ENCODE assay signal across 12 mouse cellular contexts in genomic region chr4:107846795-107847194, GRCm38 (mm10). TPM values are rescaled to one million over a fixed set of nuclear protein-coding genes. Genes with fewer than 3 reads are reported as not detected.
A peak's percentile ranks its signal among the peaks of the same experiment; 100 is the strongest.
DNase-seq lines count a peak whose midpoint lies in the region; ATAC-seq and TF ChIP-seq lines count a peak whose summit lies in the region.
"Had no signal": no experiment of that assay in that cellular context is flagged by ENCODE, and none has a peak within 500 bp of the region (broad histone marks: within the 10 kb centered on the region; RNA-seq: fewer than 3 reads in every experiment).

No protein-coding gene starts in this region.

- H3K9me3 ChIP-seq in heart, embryonic 11.5 days (replicated peaks; ENCODE audit: control insufficient read depth, low read length), result no peaks in the 10 kb centered on the region
- no peaks in the 10 kb centered on the region for H3K9me3 ChIP-seq in lung, embryonic 14.5 days (ENCODE audit: low read depth, low read length)
- H3K9me3 ChIP-seq in embryonic facial prominence, embryonic 10.5 days, result no peaks in the 10 kb centered on the region
- H3K9me3 ChIP-seq in hindbrain, embryonic 13.5 days, result no peaks in the 10 kb centered on the region
- H3K9me3 ChIP-seq: kidney, embryonic 15.5 days had no signal

- peak overlapping the region; percentile 74 for H3K4me2 ChIP-seq in heart, embryonic 11.5 days
- no peak overlapping the region for H3K4me2 ChIP-seq in lung, embryonic 14.5 days
- H3K4me2 ChIP-seq in hindbrain, embryonic 13.5 days, result no peak overlapping the region

- peaks cover 37% of the 10 kb centered on the region for H3K27me3 ChIP-seq in heart, embryonic 11.5 days (ENCODE audit: control insufficient read depth, insufficient read depth, low read length)
- H3K27me3 ChIP-seq in lung, embryonic 14.5 days (ENCODE audit: insufficient read depth, low read length), result peaks cover 24% of the 10 kb centered on the region
- peaks cover 37% of the 10 kb centered on the region for H3K27me3 ChIP-seq in embryonic facial prominence, embryonic 10.5 days (replicated peaks; ENCODE audit: low read depth, poor library complexity, severe bottlenecking)
- peaks cover 21% of the 10 kb centered on the region for H3K27me3 ChIP-seq in hindbrain, embryonic 13.5 days

- no peak for TF ChIP-seq CTCF in lung, embryonic 14.5 days (IDR thresholded peaks at IDR 0.05; ENCODE audit: low read depth)
- no peak for TF ChIP-seq CTCF in lung, adult 2 months (IDR thresholded peaks at IDR 0.05; ENCODE audit: insufficient read depth, low read length)

- TF ChIP-seq POLR2A in lung, adult 2 months (IDR thresholded peaks at IDR 0.05; ENCODE audit: borderline replicate concordance, extremely low read depth, low read depth, low read length), result no peak

- no peaks in the 10 kb centered on the region for H3K36me3 ChIP-seq in heart, embryonic 11.5 days (ENCODE audit: control insufficient read depth, insufficient read depth, low read length)
- no peaks in the 10 kb centered on the region for H3K36me3 ChIP-seq in lung, embryonic 14.5 days (ENCODE audit: insufficient read depth)
- peaks cover 31% of the 10 kb centered on the region for H3K36me3 ChIP-seq in embryonic facial prominence, embryonic 10.5 days (replicated peaks)
- H3K36me3 ChIP-seq in hindbrain, embryonic 13.5 days, result peaks cover 77% of the 10 kb centered on the region
- H3K36me3 ChIP-seq: kidney, embryonic 15.5 days had no signal

- H3K4me1 ChIP-seq in heart, embryonic 11.5 days (ENCODE audit: control insufficient read depth, insufficient read depth, low read length), result peaks cover 5% of the 10 kb centered on the region; the same call in 1 of the 2 replicates
- H3K4me1 ChIP-seq in lung, embryonic 14.5 days (ENCODE audit: insufficient read depth), result no peaks in the 10 kb centered on the region
- no peaks in the 10 kb centered on the region for H3K4me1 ChIP-seq in lung, adult 2 months (ENCODE audit: control insufficient read depth, insufficient read depth, low read length)
- peaks cover 24% of the 10 kb centered on the region for H3K4me1 ChIP-seq in embryonic facial prominence, embryonic 10.5 days
- peaks cover 36% of the 10 kb centered on the region for H3K4me1 ChIP-seq in hindbrain, embryonic 13.5 days (replicated peaks)

- no peak overlapping the region for H3K9ac ChIP-seq in heart, embryonic 11.5 days (ENCODE audit: low read depth, low read length)
- no peak overlapping the region for H3K9ac ChIP-seq in lung, embryonic 14.5 days
- H3K9ac ChIP-seq in hindbrain, embryonic 13.5 days, result peak overlapping the region; percentile 39; the same call in 1 of the 2 replicates

- H3K4me3 ChIP-seq in heart, embryonic 11.5 days (ENCODE audit: low read depth, low read length), result no peak overlapping the region
- peak overlapping the region; percentile 31 for H3K4me3 ChIP-seq in lung, embryonic 14.5 days (ENCODE audit: low read depth, low read length)
- H3K4me3 ChIP-seq in lung, adult 2 months (replicated peaks; ENCODE audit: extremely low read depth, low read depth, low read length), result no peak overlapping the region
- peak overlapping the region; percentile 51; the same call in 1 of the 2 replicates for H3K4me3 ChIP-seq in embryonic facial prominence, embryonic 10.5 days
- H3K4me3 ChIP-seq in hindbrain, embryonic 13.5 days, result no peak overlapping the region

- WGBS in heart, embryonic 11.5 days (ENCODE audit: insufficient replicate concordance), result 54% methylated on average over 7 of the region's 7 CpGs
- 54% methylated on average over 7 of the region's 7 CpGs for WGBS in lung, embryonic 14.5 days
- WGBS in lung, adult 2 months, result 62% methylated on average over 7 of the region's 7 CpGs
- 54% methylated on average over 7 of the region's 7 CpGs for WGBS in embryonic facial prominence, embryonic 10.5 days
- 68% methylated on average over 7 of the region's 7 CpGs for WGBS in hindbrain, embryonic 13.5 days

- H3K27ac ChIP-seq in heart, embryonic 11.5 days (ENCODE audit: low read depth, low read length), result no peak overlapping the region
- H3K27ac ChIP-seq in lung, embryonic 14.5 days (ENCODE audit: low read depth), result no peak overlapping the region
- H3K27ac ChIP-seq in embryonic facial prominence, embryonic 10.5 days (replicated peaks), result no peak overlapping the region
- no peak overlapping the region for H3K27ac ChIP-seq in hindbrain, embryonic 13.5 days
- H3K27ac ChIP-seq: kidney, embryonic 15.5 days had no signal

- ATAC-seq in heart, embryonic 11.5 days (replicated peaks; ENCODE audit: insufficient number of reproducible peaks, low FRiP score, low TSS enrichment), result no peak
- no peak for ATAC-seq in lung, embryonic 14.5 days (ENCODE audit: insufficient read depth)
- ATAC-seq in hindbrain, embryonic 13.5 days (ENCODE audit: low FRiP score), result peak; percentile 15; the same call in 1 of the 2 replicates
- ATAC-seq: intestine, embryonic 16.5 days had no signal

- no peak for DNase-seq in heart, adult 8-10 months (ENCODE audit: low spot score)
- DNase-seq in lung, embryonic 14.5 days, result no peak
- no peak for DNase-seq in lung, adult 2 months
- DNase-seq in embryonic facial prominence, embryonic 10.5 days (ENCODE audit: low spot score), result no peak
- DNase-seq in adrenal gland, adult 18-20 months (ENCODE audit: low spot score in 2 of 2), result no peak
- DNase-seq: gastrocnemius, postnatal 36 days; heart, postnatal 4 days; thymus, postnatal 36 days had no signal

RNA-seq across cellular contexts. Expression of gene Magoh, which starts 32.8 kb away (rescaled TPM):
- polyA plus RNA-seq in heart, embryonic 11.5 days (2014; fragmentation: Nextera tagmentation; extraction: Ambion mirVana), result 112 and 123 TPM in 2 replicates
- 10 to 100 TPM; 39.3 to 42.4 (median 41.4) TPM for total RNA-seq in heart, adult 8-10 months (2022)
- polyA plus RNA-seq in lung, embryonic 14.5 days (2014; fragmentation: Nextera tagmentation; extraction: Ambion mirVana), result 219 and 232 TPM in 2 replicates
- 22.3 and 39.3 TPM in 2 replicates for polyA plus RNA-seq in lung, adult 2 months (2012; rRNA removed)
- 240 and 242 TPM in 2 replicates for polyA plus RNA-seq in embryonic facial prominence, embryonic 10.5 days (2016; fragmentation: Nextera tagmentation; extraction: Ambion mirVana)
- polyA plus RNA-seq in hindbrain, embryonic 13.5 days (2015; fragmentation: Nextera tagmentation; extraction: Ambion mirVana), result 135 and 137 TPM in 2 replicates
- 10 to 100 TPM; 75.1 to 82.3 TPM for total RNA-seq in adrenal gland, adult 18-20 months (2021)

RNA-seq across cellular contexts. Expression of gene 0610037L13Rik, which starts 42.8 kb away (rescaled TPM):
- polyA plus RNA-seq in heart, embryonic 11.5 days (2014; fragmentation: Nextera tagmentation; extraction: Ambion mirVana), result 104 and 106 TPM in 2 replicates
- total RNA-seq in heart, adult 8-10 months (2022), result 10 to 100 TPM; 46.1 to 56.8 (median 50.3) TPM
- polyA plus RNA-seq in lung, embryonic 14.5 days (2014; fragmentation: Nextera tagmentation; extraction: Ambion mirVana), result 138 and 139 TPM in 2 replicates
- polyA plus RNA-seq in lung, adult 2 months (2012; rRNA removed), result 31.5 and 40.9 TPM in 2 replicates
- 102 TPM in 2 replicates for polyA plus RNA-seq in embryonic facial prominence, embryonic 10.5 days (2016; fragmentation: Nextera tagmentation; extraction: Ambion mirVana)
- 93.7 and 93.8 TPM in 2 replicates for polyA plus RNA-seq in hindbrain, embryonic 13.5 days (2015; fragmentation: Nextera tagmentation; extraction: Ambion mirVana)
- 10 to 100 TPM; 77.6 to 81.6 TPM for total RNA-seq in adrenal gland, adult 18-20 months (2021)

RNA-seq across cellular contexts. Expression of gene Lrp8, which starts 44.7 kb away (rescaled TPM):
- 1.1 and 1.8 TPM in 2 replicates for polyA plus RNA-seq in heart, embryonic 11.5 days (2014; fragmentation: Nextera tagmentation; extraction: Ambion mirVana)
- total RNA-seq in heart, adult 8-10 months (2022), result 1 to 10 TPM in 2 of 4 experiments, under 1 TPM in 2; 0.41 to 1.3 (median 1.1) TPM
- 1.2 and 1.9 TPM in 2 replicates for polyA plus RNA-seq in lung, embryonic 14.5 days (2014; fragmentation: Nextera tagmentation; extraction: Ambion mirVana)
- polyA plus RNA-seq in lung, adult 2 months (2012; rRNA removed), result 2.2 and 2.8 TPM in 2 replicates
- polyA plus RNA-seq in embryonic facial prominence, embryonic 10.5 days (2016; fragmentation: Nextera tagmentation; extraction: Ambion mirVana), result 7.4 and 8.5 TPM in 2 replicates
- 38.4 and 41.7 TPM in 2 replicates for polyA plus RNA-seq in hindbrain, embryonic 13.5 days (2015; fragmentation: Nextera tagmentation; extraction: Ambion mirVana)
- 10 to 100 TPM in 1 of 2 experiments, 1 to 10 TPM in 1; 6.9 to 13.1 TPM for total RNA-seq in adrenal gland, adult 18-20 months (2021)

Comparison
In these comparisons a context has a peak if more than half of its experiments do, and no peak if none do; other contexts are left out.
1. H3K4me3 ChIP-seq: peak in lung, embryonic 14.5 days (single experiment) and embryonic facial prominence, embryonic 10.5 days (single experiment); none in heart, embryonic 11.5 days (single experiment), lung, adult 2 months (single experiment) and hindbrain, embryonic 13.5 days (single experiment).